Mouse (Mus musculus): Measurements from ENCODE around the gene Tctex1d1. TPM values are rescaled to one million over a fixed set of nuclear protein-coding genes. Genes with fewer than 3 reads are reported as not detected.

Gene Tctex1d1
- polyA plus RNA-seq, 1 experiment from 2014 or later, result 0.22 TPM

- WGBS, result 33% methylated on average over 3 of the region's 3 CpGs
- Histone ChIP-seq H3K9ac (ENCODE audit: low read depth, low read length) (no peak overlapping the region), H3K4me3 (ENCODE audit: low read depth, low read length) (no peak overlapping the region), H3K36me3 (ENCODE audit: control insufficient read depth, insufficient read depth, low read length) (no peaks in the 10 kb centered on the region), H3K27me3 (replicated peaks; ENCODE audit: control insufficient read depth, insufficient read depth, low read length) (no peaks in the 10 kb centered on the region), H3K27ac (ENCODE audit: low read depth, low read length) (no peak overlapping the region), H3K9me3 (ENCODE audit: control insufficient read depth, low read length) (no peaks in the 10 kb centered on the region), H3K4me2 (no peak overlapping the region), H3K4me1 (replicated peaks; ENCODE audit: control insufficient read depth, insufficient read depth, low read length) (no peaks in the 10 kb centered on the region)
- ATAC-seq (replicated peaks; ENCODE audit: low FRiP score), result no peak
- no peak for DNase-seq (ENCODE audit: low spot score)
Observed at GRCm38 (mm10) chr4:102964174-102964573, 14.2 kb upstream of the Tctex1d1 start.

DNA sequence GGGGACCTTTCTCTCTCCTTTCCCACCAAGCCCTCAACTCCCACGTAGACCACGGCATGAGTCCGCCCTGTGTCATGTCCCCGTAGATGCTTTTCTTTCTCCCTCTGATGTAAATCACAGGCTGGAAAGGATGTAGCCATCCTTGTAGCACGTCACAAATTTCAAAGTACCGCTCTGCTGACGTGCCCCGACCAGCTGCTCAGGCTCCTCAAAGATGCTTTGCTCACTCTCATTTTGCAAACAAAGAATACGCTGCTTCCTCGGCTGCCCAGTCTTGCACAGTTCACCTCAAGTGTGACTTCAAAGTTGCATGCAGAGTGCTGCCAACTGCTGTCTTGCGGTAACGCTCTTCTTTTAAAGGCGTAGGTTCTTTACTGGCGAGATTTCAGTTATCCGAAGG lies 10.6 kb upstream of the Tctex1d1 start:
- ATAC-seq (replicated peaks; ENCODE audit: low FRiP score) (no peak), DNase-seq (ENCODE audit: low spot score) (no peak)
- Histone ChIP-seq H3K27ac (ENCODE audit: low read depth, low read length) (no peak overlapping the region), H3K9me3 (ENCODE audit: control insufficient read depth, low read length) (no peaks in the 10 kb centered on the region), H3K4me2 (no peak overlapping the region), H3K27me3 (replicated peaks; ENCODE audit: control insufficient read depth, insufficient read depth, low read length) (no peaks in the 10 kb centered on the region), H3K9ac (ENCODE audit: low read depth, low read length) (no peak overlapping the region), H3K4me3 (ENCODE audit: low read depth, low read length) (no peak overlapping the region), H3K36me3 (ENCODE audit: control insufficient read depth, insufficient read depth, low read length) (no peaks in the 10 kb centered on the region), H3K4me1 (replicated peaks; ENCODE audit: control insufficient read depth, insufficient read depth, low read length) (no peaks in the 10 kb centered on the region)
- WGBS, result 88% methylated on average over 15 of the region's 15 CpGs

GRCm38 (mm10) chr4:102969599-102969998 lies 8.8 kb upstream of the Tctex1d1 start:
- no peak overlapping the region for H3K9ac ChIP-seq (ENCODE audit: low read depth, low read length)
- 94% methylated on average over 5 of the region's 5 CpGs for WGBS
- no peaks in the 10 kb centered on the region for H3K36me3 ChIP-seq (ENCODE audit: control insufficient read depth, insufficient read depth, low read length)
- H3K4me1 ChIP-seq (replicated peaks; ENCODE audit: control insufficient read depth, insufficient read depth, low read length), result no peaks in the 10 kb centered on the region
- no peak for DNase-seq (ENCODE audit: low spot score)
- no peak for ATAC-seq (replicated peaks; ENCODE audit: low FRiP score)
- H3K4me3 ChIP-seq (ENCODE audit: low read depth, low read length), result no peak overlapping the region
- H3K9me3 ChIP-seq (ENCODE audit: control insufficient read depth, low read length), result no peaks in the 10 kb centered on the region
- H3K27ac ChIP-seq (ENCODE audit: low read depth, low read length), result no peak overlapping the region
- H3K4me2 ChIP-seq, result no peak overlapping the region
- no peaks in the 10 kb centered on the region for H3K27me3 ChIP-seq (replicated peaks; ENCODE audit: control insufficient read depth, insufficient read depth, low read length)

DNA sequence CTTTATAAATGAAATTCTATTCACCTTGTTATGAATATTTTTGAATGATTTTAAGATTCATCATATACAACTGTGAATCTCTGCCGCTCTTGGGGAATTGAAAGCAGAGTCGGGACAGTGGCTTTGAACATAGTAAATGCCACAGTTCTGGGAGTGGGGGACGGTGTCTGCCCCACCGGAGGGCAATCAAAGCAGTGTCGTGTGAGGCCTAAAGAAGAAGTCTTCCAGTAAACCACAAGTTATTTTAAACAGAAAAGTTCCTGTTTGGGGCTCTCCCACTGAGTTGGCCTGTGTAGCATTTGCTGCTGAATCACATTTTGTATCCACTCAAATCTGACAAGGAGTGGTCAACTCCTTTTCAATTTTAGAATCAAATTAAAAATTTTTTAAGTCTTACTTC lies 7.2 kb upstream of the Tctex1d1 start:
- Histone ChIP-seq H3K4me2 (no peak overlapping the region), H3K4me3 (ENCODE audit: low read depth, low read length) (no peak overlapping the region), H3K27ac (ENCODE audit: low read depth, low read length) (no peak overlapping the region), H3K36me3 (ENCODE audit: control insufficient read depth, insufficient read depth, low read length) (no peaks in the 10 kb centered on the region), H3K4me1 (replicated peaks; ENCODE audit: control insufficient read depth, insufficient read depth, low read length) (no peaks in the 10 kb centered on the region), H3K9me3 (ENCODE audit: control insufficient read depth, low read length) (no peaks in the 10 kb centered on the region), H3K27me3 (replicated peaks; ENCODE audit: control insufficient read depth, insufficient read depth, low read length) (no peaks in the 10 kb centered on the region), H3K9ac (ENCODE audit: low read depth, low read length) (no peak overlapping the region)
- ATAC-seq (replicated peaks; ENCODE audit: low FRiP score) (no peak), DNase-seq (ENCODE audit: low spot score) (no peak)
- 51% methylated on average over 5 of the region's 5 CpGs for WGBS

DNA sequence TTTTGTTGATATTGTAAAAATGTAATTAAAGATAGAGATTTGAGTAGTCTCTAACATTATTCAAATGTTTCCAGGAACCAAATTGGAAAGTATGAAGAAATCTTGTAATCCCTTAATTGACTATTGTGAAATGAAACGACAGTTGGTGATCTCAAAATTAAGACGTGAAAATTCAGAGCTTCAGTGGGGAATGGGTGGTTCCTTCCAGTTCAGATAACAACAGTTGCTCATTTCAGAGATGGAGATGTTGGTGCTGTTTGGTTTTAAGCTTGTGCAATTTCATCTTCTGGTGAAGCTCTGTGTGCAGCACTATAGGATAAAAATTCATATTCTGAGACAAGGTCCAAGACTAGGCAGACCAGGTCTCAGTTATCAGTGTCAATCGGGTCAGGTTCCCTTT lies 6.3 kb upstream of the Tctex1d1 start:
- Histone ChIP-seq H3K27ac (ENCODE audit: low read depth, low read length) (no peak overlapping the region), H3K4me2 (no peak overlapping the region), H3K9ac (ENCODE audit: low read depth, low read length) (no peak overlapping the region), H3K36me3 (ENCODE audit: control insufficient read depth, insufficient read depth, low read length) (no peaks in the 10 kb centered on the region), H3K4me1 (replicated peaks; ENCODE audit: control insufficient read depth, insufficient read depth, low read length) (no peaks in the 10 kb centered on the region), H3K27me3 (replicated peaks; ENCODE audit: control insufficient read depth, insufficient read depth, low read length) (no peaks in the 10 kb centered on the region), H3K4me3 (ENCODE audit: low read depth, low read length) (no peak overlapping the region), H3K9me3 (ENCODE audit: control insufficient read depth, low read length) (no peaks in the 10 kb centered on the region)
- ATAC-seq (replicated peaks; ENCODE audit: low FRiP score) (no peak), DNase-seq (ENCODE audit: low spot score) (no peak)
- WGBS, result 66% methylated on average over 3 of the region's 3 CpGs

GRCm38 (mm10) chr4:102974172-102974571 lies 4.2 kb upstream of the Tctex1d1 start:
- Histone ChIP-seq H3K36me3 (ENCODE audit: control insufficient read depth, insufficient read depth, low read length) (no peaks in the 10 kb centered on the region), H3K4me1 (replicated peaks; ENCODE audit: control insufficient read depth, insufficient read depth, low read length) (peaks cover 5% of the 10 kb centered on the region; the same call in 1 of the 2 replicates), H3K4me2 (no peak overlapping the region), H3K9ac (ENCODE audit: low read depth, low read length) (no peak overlapping the region), H3K9me3 (ENCODE audit: control insufficient read depth, low read length) (no peaks in the 10 kb centered on the region), H3K4me3 (ENCODE audit: low read depth, low read length) (no peak overlapping the region), H3K27ac (ENCODE audit: low read depth, low read length) (no peak overlapping the region), H3K27me3 (replicated peaks; ENCODE audit: control insufficient read depth, insufficient read depth, low read length) (peaks cover 9% of the 10 kb centered on the region; the same call in 1 of the 2 replicates)
- DNase-seq (ENCODE audit: low spot score) (no peak), ATAC-seq (replicated peaks; ENCODE audit: low FRiP score) (no peak)
- WGBS, result 65% methylated on average over 5 of the region's 5 CpGs

DNA sequence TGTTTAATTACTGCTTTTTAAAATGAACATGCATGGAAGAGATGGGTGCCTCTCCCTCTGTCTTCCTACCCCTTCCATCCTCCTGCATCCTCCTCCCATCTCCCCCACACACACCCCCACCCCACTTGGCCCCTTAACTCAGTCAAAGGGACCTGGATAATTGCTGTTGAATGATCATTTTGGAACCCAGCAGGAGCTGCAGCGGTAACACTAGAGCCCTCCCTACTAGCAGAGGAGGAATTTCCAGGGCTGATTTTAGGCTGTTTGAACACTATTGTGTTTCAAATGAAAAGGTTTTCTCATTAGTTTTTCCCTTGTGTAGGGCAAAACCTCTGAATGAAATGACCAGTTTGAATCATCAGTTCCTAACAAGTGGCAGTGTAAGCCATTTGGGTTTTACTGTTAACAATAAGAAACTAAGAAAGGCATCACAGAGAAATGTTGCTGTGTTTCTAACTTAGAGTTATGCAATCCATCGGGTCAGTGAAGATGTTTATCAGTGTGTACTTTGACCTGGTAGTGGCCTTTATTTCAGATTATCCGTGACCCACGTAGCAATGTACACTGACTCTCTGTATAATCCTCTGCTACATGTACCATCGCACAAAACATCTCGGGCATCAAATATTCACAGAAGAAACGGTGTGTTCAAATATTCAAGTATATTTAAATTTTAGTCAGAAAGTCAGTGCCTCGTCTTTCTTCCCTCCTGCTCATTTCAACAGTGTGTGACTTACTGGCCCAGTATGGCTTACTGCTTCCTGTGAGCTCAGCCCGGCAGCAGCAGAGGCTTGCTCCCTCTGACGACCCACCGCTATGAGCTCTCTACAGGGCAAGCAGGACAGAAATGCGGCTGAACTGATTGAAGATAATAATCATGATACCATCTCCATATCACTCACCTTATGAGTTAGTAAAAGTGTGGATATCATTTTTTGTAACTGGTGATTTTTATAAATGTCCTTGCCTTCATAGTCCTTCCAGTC lies 1.8 kb upstream of the Tctex1d1 start:
- peaks cover 12% of the 10 kb centered on the region; the same call in 1 of the 2 replicates for H3K27me3 ChIP-seq (replicated peaks; ENCODE audit: control insufficient read depth, insufficient read depth, low read length)
- ATAC-seq (replicated peaks; ENCODE audit: low FRiP score) (no peak; the same call in 1 of the 2 replicates), DNase-seq (ENCODE audit: low spot score) (no peak)
- WGBS, result 46% methylated on average over 12 of the region's 12 CpGs
- H3K9me3 ChIP-seq (ENCODE audit: control insufficient read depth, low read length), result no peaks in the 10 kb centered on the region
- peaks cover 5% of the 10 kb centered on the region; the same call in 1 of the 2 replicates for H3K4me1 ChIP-seq (replicated peaks; ENCODE audit: control insufficient read depth, insufficient read depth, low read length)
- H3K4me3 ChIP-seq (ENCODE audit: low read depth, low read length), result no peak overlapping the region
- H3K27ac ChIP-seq (ENCODE audit: low read depth, low read length), result no peak overlapping the region
- no peak overlapping the region for H3K4me2 ChIP-seq
- H3K9ac ChIP-seq (ENCODE audit: low read depth, low read length), result no peak overlapping the region
- no peaks in the 10 kb centered on the region for H3K36me3 ChIP-seq (ENCODE audit: control insufficient read depth, insufficient read depth, low read length)

GRCm38 (mm10) chr4:102977778-102978321 lies 556 bp upstream of the Tctex1d1 start:
- H3K4me3 ChIP-seq (ENCODE audit: low read depth, low read length), result no peak overlapping the region
- ATAC-seq (replicated peaks; ENCODE audit: low FRiP score), result no peak
- no peak overlapping the region for H3K9ac ChIP-seq (ENCODE audit: low read depth, low read length)

More at GRCm38 (mm10) chr4:102977778-102978321, 556 bp upstream of the Tctex1d1 start:
- WGBS, result 16% methylated on average over 16 of the region's 16 CpGs
- Histone ChIP-seq H3K36me3 (ENCODE audit: control insufficient read depth, insufficient read depth, low read length) (no peaks in the 10 kb centered on the region), H3K27me3 (replicated peaks; ENCODE audit: control insufficient read depth, insufficient read depth, low read length) (peaks cover 12% of the 10 kb centered on the region; the same call in 1 of the 2 replicates), H3K4me2 (peak overlapping the region; percentile 70), H3K27ac (ENCODE audit: low read depth, low read length) (no peak overlapping the region), H3K9me3 (ENCODE audit: control insufficient read depth, low read length) (no peaks in the 10 kb centered on the region), H3K4me1 (replicated peaks; ENCODE audit: control insufficient read depth, insufficient read depth, low read length) (peaks cover 5% of the 10 kb centered on the region; the same call in 1 of the 2 replicates)
- DNase-seq (ENCODE audit: low spot score), result no peak
